Mouse (Mus musculus) liver, embryonic 16.5 days (tissue): ENCODE data around the gene St3gal6. TPM values are rescaled to one million over a fixed set of nuclear protein-coding genes. Genes with fewer than 3 reads are reported as not detected.

Source experiments
- ATAC-seq: fragments of 200-750 bp; cut with Nextera tagmentation; 2 replicates; pipeline ENCODE4 v1.8.0; 2017; ENCODE audit warnings: low read depth, mild to moderate bottlenecking, moderate number of reproducible peaks, moderate library complexity
- H3K27ac ChIP-seq: fragments of 300-500 bp; sonication (generic); 2 replicates; pipeline ENCODE4 v1.5.1; 2014; ENCODE audit warnings: mild to moderate bottlenecking, low read length
- H3K27me3 ChIP-seq: fragments of 300-500 bp; sonication (generic); 2 replicates; pipeline ENCODE4 v1.6.1; 2014; ENCODE audit warnings: low read depth, low read length, mixed read lengths; ENCODE audit not compliant: control insufficient read depth, insufficient read depth
- H3K36me3 ChIP-seq: fragments of 300-500 bp; sonication (generic); 2 replicates; pipeline ENCODE4 v1.6.1; 2014; ENCODE audit warnings: mild to moderate bottlenecking; ENCODE audit not compliant: control insufficient read depth, insufficient read depth
- H3K4me1 ChIP-seq: fragments of 300-500 bp; sonication (generic); 2 replicates; pipeline ENCODE4 v1.6.1; 2014; ENCODE audit warnings: low read depth, low read length, mixed read lengths; ENCODE audit not compliant: control insufficient read depth
- H3K4me2 ChIP-seq: fragments of 300-500 bp; sonication (generic); 2 replicates; pipeline ENCODE4 v1.6.1; 2014; ENCODE audit warnings: low read depth, low read length, mixed read lengths
- H3K4me3 ChIP-seq: fragments of 300-500 bp; sonication (generic); 2 replicates; pipeline ENCODE4 v1.5.1; 2014; ENCODE audit warnings: low read depth, mild to moderate bottlenecking, low read length
- H3K9ac ChIP-seq: fragments of 300-500 bp; sonication (generic); 2 replicates; pipeline ENCODE4 v1.6.1; 2014; ENCODE audit warnings: low read depth, low read length
- H3K9me3 ChIP-seq: fragments of 300-500 bp; sonication (generic); replicated peaks from 2 replicates; pipeline ENCODE4 v1.6.1; 2016; ENCODE audit warnings: low read length; ENCODE audit not compliant: control insufficient read depth
- WGBS: fragments of 180-500 bp; shearing (Covaris S2); extraction: QIAGEN DNeasy Blood & Tissue Kit; methylation state at CpG from one replicate; pipeline ENCODE4 v1.1.7; 2014; ENCODE audit not compliant: insufficient replicate concordance; 5-methylcytosine and 5-hydroxymethylcytosine counted together
- polyA plus RNA-seq: library from polyadenylated mRNA; unstranded; fragments of >200 nt; fragmentation: Nextera tagmentation; extraction: Ambion mirVana; gene quantifications from 2 replicates; pipeline ENCODE4 v1.2.1, GENCODE M21; 2015

The St3gal6 gene
- 25.1 and 25.7 TPM in 2 replicates for polyA plus RNA-seq

GRCm38 (mm10) chr16:58523972-58524850, at the start of gene St3gal6:
Gene St3gal6 (minus strand): TSS chr16:58524243.
- H3K4me1 ChIP-seq = peaks cover 44% of the 10 kb centered on the region
- no peaks in the 10 kb centered on the region; the same call in 1 of the 2 replicates for H3K27me3 ChIP-seq
- peak within 1 kb of the TSS; percentile 54 for H3K27ac ChIP-seq
- peak within 1 kb of the TSS; percentile 80 for H3K4me2 ChIP-seq
- H3K9ac ChIP-seq = peak within 1 kb of the TSS; percentile 91
- H3K9me3 ChIP-seq = no peaks in the 10 kb centered on the region
- peak within 1 kb of the TSS; percentile 84 for H3K4me3 ChIP-seq
- ATAC-seq = no peak
- H3K36me3 ChIP-seq = no peaks in the 10 kb centered on the region
- 78% methylated on average over 12 of the region's 12 CpGs for WGBS

GRCm38 (mm10) chr16:58570694-58571264, 46.7 kb upstream of the St3gal6 start:
- Histone ChIP-seq H3K27me3 (no peaks in the 10 kb centered on the region), H3K9me3 (no peaks in the 10 kb centered on the region), H3K4me1 (no peaks in the 10 kb centered on the region), H3K9ac (no peak overlapping the region), H3K4me2 (no peak overlapping the region), H3K4me3 (no peak overlapping the region), H3K27ac (no peak overlapping the region), H3K36me3 (no peaks in the 10 kb centered on the region)
- no peak for ATAC-seq

GRCm38 (mm10) chr16:58561196-58561595, 37.2 kb upstream of the St3gal6 start:
- 46% methylated on average over 2 of the region's 2 CpGs for WGBS
- Histone ChIP-seq H3K27me3 (no peaks in the 10 kb centered on the region), H3K27ac (no peak overlapping the region), H3K4me2 (no peak overlapping the region), H3K9ac (no peak overlapping the region), H3K4me1 (peaks cover 6% of the 10 kb centered on the region), H3K9me3 (no peaks in the 10 kb centered on the region), H3K4me3 (no peak overlapping the region), H3K36me3 (no peaks in the 10 kb centered on the region)
- ATAC-seq = peak; percentile 32; the same call in 1 of the 2 replicates

- no peak overlapping the region for H3K9ac ChIP-seq
- 41% methylated on average over 4 of the region's 4 CpGs for WGBS
- ATAC-seq = no peak
These were observed 32.2 kb upstream of the St3gal6 start for GRCm38 (mm10) chr16:58556067-58556830.

GRCm38 (mm10) chr16:58554673-58555072, 30.6 kb upstream of the St3gal6 start:
- ATAC-seq = no peak
- Histone ChIP-seq H3K27me3 (no peaks in the 10 kb centered on the region), H3K9me3 (no peaks in the 10 kb centered on the region), H3K27ac (no peak overlapping the region), H3K36me3 (no peaks in the 10 kb centered on the region), H3K4me1 (no peaks in the 10 kb centered on the region), H3K9ac (no peak overlapping the region), H3K4me3 (no peak overlapping the region), H3K4me2 (no peak overlapping the region)
- WGBS = 32% methylated on average over 1 of the region's 1 CpGs

More at GRCm38 (mm10) chr16:58556067-58556830, 32.2 kb upstream of the St3gal6 start:
- H3K36me3 ChIP-seq = no peaks in the 10 kb centered on the region
- no peak overlapping the region for H3K27ac ChIP-seq
- peaks cover 2% of the 10 kb centered on the region for H3K4me1 ChIP-seq
- no peak overlapping the region for H3K4me2 ChIP-seq
- no peaks in the 10 kb centered on the region for H3K9me3 ChIP-seq
- H3K4me3 ChIP-seq = no peak overlapping the region
- H3K27me3 ChIP-seq = no peaks in the 10 kb centered on the region

- Histone ChIP-seq H3K27ac (no peak overlapping the region), H3K4me2 (no peak overlapping the region), H3K4me3 (no peak overlapping the region), H3K9ac (no peak overlapping the region), H3K27me3 (no peaks in the 10 kb centered on the region), H3K36me3 (no peaks in the 10 kb centered on the region), H3K4me1 (peaks cover 4% of the 10 kb centered on the region; the same call in 1 of the 2 replicates), H3K9me3 (no peaks in the 10 kb centered on the region)
- WGBS = 21% methylated on average over 2 of the region's 2 CpGs
- ATAC-seq = no peak
These were observed 24.0 kb upstream of the St3gal6 start for GRCm38 (mm10) chr16:58548042-58548441.

- no peak overlapping the region for H3K9ac ChIP-seq
- H3K36me3 ChIP-seq = no peaks in the 10 kb centered on the region
- ATAC-seq = peak; percentile 66
- no peaks in the 10 kb centered on the region for H3K27me3 ChIP-seq
- H3K4me3 ChIP-seq = no peak overlapping the region
- WGBS = 3% methylated on average over 1 of the region's 1 CpGs
- H3K9me3 ChIP-seq = no peaks in the 10 kb centered on the region
- peaks cover 4% of the 10 kb centered on the region; the same call in 1 of the 2 replicates for H3K4me1 ChIP-seq
- H3K27ac ChIP-seq = no peak overlapping the region
- H3K4me2 ChIP-seq = no peak overlapping the region
These were observed 22.1 kb upstream of the St3gal6 start for GRCm38 (mm10) chr16:58546128-58546527.

- no peak overlapping the region for H3K27ac ChIP-seq
- no peaks in the 10 kb centered on the region for H3K9me3 ChIP-seq
- no peaks in the 10 kb centered on the region for H3K36me3 ChIP-seq
- H3K4me3 ChIP-seq = no peak overlapping the region
- H3K27me3 ChIP-seq = no peaks in the 10 kb centered on the region
- no peak overlapping the region for H3K4me2 ChIP-seq
- no peak overlapping the region for H3K9ac ChIP-seq
- H3K4me1 ChIP-seq = peaks cover 14% of the 10 kb centered on the region
- peak; percentile 28; the same call in 1 of the 2 replicates for ATAC-seq
- 44% methylated on average over 1 of the region's 1 CpGs for WGBS
These were observed 15.4 kb upstream of the St3gal6 start for GRCm38 (mm10) chr16:58539490-58539889.
